ENCODE assay signal across 9 mouse cellular contexts in genomic region chr10:110733343-110733742, GRCm38 (mm10). TPM values are rescaled to one million over a fixed set of nuclear protein-coding genes. Genes with fewer than 3 reads are reported as not detected.
DNase-seq lines count a peak whose midpoint lies in the region; ATAC-seq and TF ChIP-seq lines count a peak whose summit lies in the region.
"Had no signal": no experiment of that assay in that cellular context is flagged by ENCODE, and none has a peak within 500 bp of the region (broad histone marks: within the 10 kb centered on the region; RNA-seq: fewer than 3 reads in every experiment).

No protein-coding gene starts in this region.

- 23% methylated on average over 6 of the region's 6 CpGs for WGBS in kidney, embryonic 14.5 days
- 26% methylated on average over 6 of the region's 6 CpGs for WGBS in limb, embryonic 12.5 days
- WGBS in stomach, postnatal 0 days: 21% methylated on average over 6 of the region's 6 CpGs

- no peaks in the 10 kb centered on the region for H3K27me3 ChIP-seq in kidney, embryonic 14.5 days (ENCODE audit: control insufficient read depth, insufficient read depth, low read length)
- H3K27me3 ChIP-seq in limb, embryonic 12.5 days: no peaks in the 10 kb centered on the region
- no peaks in the 10 kb centered on the region for H3K27me3 ChIP-seq in stomach, postnatal 0 days (ENCODE audit: control insufficient read depth, insufficient read depth, low read length)

- H3K27ac ChIP-seq in kidney, embryonic 14.5 days (ENCODE audit: low read depth, low read length): no peak overlapping the region
- no peak overlapping the region for H3K27ac ChIP-seq in limb, embryonic 12.5 days
- H3K27ac ChIP-seq in stomach, postnatal 0 days (replicated peaks): no peak overlapping the region
- H3K27ac ChIP-seq: heart, embryonic 13.5 days had no signal

- H3K9ac ChIP-seq in kidney, embryonic 14.5 days (ENCODE audit: low read depth, low read length): no peak overlapping the region
- no peak overlapping the region for H3K9ac ChIP-seq in limb, embryonic 12.5 days (replicated peaks)
- H3K9ac ChIP-seq in stomach, postnatal 0 days (ENCODE audit: low read length): no peak overlapping the region
- H3K9ac ChIP-seq: heart, embryonic 13.5 days had no signal

- no peak overlapping the region for H3K4me2 ChIP-seq in kidney, embryonic 14.5 days (replicated peaks; ENCODE audit: low read depth, low read length)
- no peak overlapping the region for H3K4me2 ChIP-seq in limb, embryonic 12.5 days
- no peak overlapping the region for H3K4me2 ChIP-seq in stomach, postnatal 0 days (replicated peaks; ENCODE audit: low read depth)
- H3K4me2 ChIP-seq: heart, embryonic 13.5 days had no signal

- no peak overlapping the region for H3K4me3 ChIP-seq in kidney, embryonic 14.5 days (ENCODE audit: low read length)
- H3K4me3 ChIP-seq in limb, embryonic 12.5 days (replicated peaks): no peak overlapping the region
- H3K4me3 ChIP-seq in stomach, postnatal 0 days (ENCODE audit: low read depth, low read length): no peak overlapping the region
- H3K4me3 ChIP-seq: heart, embryonic 13.5 days had no signal

- DNase-seq in A20 (ENCODE audit: low read depth, low spot score): peak; percentile 72
- DNase-seq in R1 (ENCODE audit: low read depth, low spot score): peak; percentile 83
- peak; percentile 91 to 94 for DNase-seq in cerebellum, postnatal 10 days
- peak; percentile 18 to 49 for DNase-seq in frontal cortex, postnatal 10 days (ENCODE audit: low spot score in 2 of 2)
- peak; percentile 56 for DNase-seq in stomach, postnatal 0 days (ENCODE audit: low spot score)

- H3K4me1 ChIP-seq in kidney, embryonic 14.5 days (ENCODE audit: control insufficient read depth, insufficient read depth, low read length): no peaks in the 10 kb centered on the region
- peaks cover 8% of the 10 kb centered on the region; the same call in 1 of the 2 replicates for H3K4me1 ChIP-seq in limb, embryonic 12.5 days (replicated peaks)
- no peaks in the 10 kb centered on the region for H3K4me1 ChIP-seq in stomach, postnatal 0 days (replicated peaks; ENCODE audit: control insufficient read depth, insufficient read depth)
- H3K4me1 ChIP-seq: heart, embryonic 13.5 days had no signal

- H3K36me3 ChIP-seq in kidney, embryonic 14.5 days (ENCODE audit: control insufficient read depth, insufficient read depth, low read length): no peaks in the 10 kb centered on the region
- H3K36me3 ChIP-seq in limb, embryonic 12.5 days: no peaks in the 10 kb centered on the region
- H3K36me3 ChIP-seq in stomach, postnatal 0 days (ENCODE audit: control insufficient read depth, insufficient read depth, low read length): no peaks in the 10 kb centered on the region
- H3K36me3 ChIP-seq: heart, embryonic 13.5 days had no signal

- no peaks in the 10 kb centered on the region; the same call in 1 of the 2 replicates for H3K9me3 ChIP-seq in kidney, embryonic 14.5 days (ENCODE audit: control insufficient read depth, low read length)
- no peaks in the 10 kb centered on the region for H3K9me3 ChIP-seq in limb, embryonic 12.5 days
- no peaks in the 10 kb centered on the region for H3K9me3 ChIP-seq in stomach, postnatal 0 days (ENCODE audit: control insufficient read depth, low read length)
- H3K9me3 ChIP-seq: heart, embryonic 13.5 days had no signal

- TF ChIP-seq EP300 in stomach, postnatal 0 days (optimal IDR thresholded peaks at IDR 0.05): no peak

- peak; percentile 81 for ATAC-seq in kidney, embryonic 14.5 days (ENCODE audit: low FRiP score, low TSS enrichment)
- peak; percentile 52; the same call in 1 of the 2 replicates for ATAC-seq in limb, embryonic 12.5 days (ENCODE audit: insufficient number of reproducible peaks, insufficient read depth, low FRiP score, low TSS enrichment, low read depth)
- ATAC-seq in monocyte, adult 5-6 weeks (replicated peaks; ENCODE audit: insufficient number of reproducible peaks, low FRiP score, low TSS enrichment, poor library complexity, severe bottlenecking): peak; percentile 76
- no peak for ATAC-seq in stomach, postnatal 0 days (ENCODE audit: low FRiP score, low TSS enrichment)

- TF ChIP-seq CTCF in stomach, postnatal 0 days (IDR thresholded peaks at IDR 0.05; ENCODE audit: low read depth): peak; percentile 84

RNA-seq across cellular contexts. Expression of gene E2f7, which starts 11.9 kb away (rescaled TPM):
- polyA plus RNA-seq in kidney, embryonic 14.5 days (2014; fragmentation: Nextera tagmentation; extraction: Ambion mirVana): 23.6 and 32.4 TPM in 2 replicates
- 34.5 and 34.9 TPM in 2 replicates for polyA plus RNA-seq in limb, embryonic 12.5 days (2016; fragmentation: Nextera tagmentation; extraction: Ambion mirVana)
- total RNA-seq in monocyte, adult 5-6 weeks (2017): 0.85 to 1.2 TPM in 2 of 3 replicates, not detected in the other
- 3.3 and 5.4 TPM in 2 replicates for polyA plus RNA-seq in stomach, postnatal 0 days (2015; fragmentation: Nextera tagmentation; extraction: Ambion mirVana)

Comparison
In these comparisons a context has a peak if more than half of its experiments do, and no peak if none do; other contexts are left out.
1. DNase-seq: peak in every context shown above with its lines; median percentile 92 in cerebellum, postnatal 10 days; 83 in R1; 72 in A20; 56 in stomach, postnatal 0 days; 34 in frontal cortex, postnatal 10 days.